Mouse (Mus musculus) bone marrow, adult 2 months (tissue): Measurements from ENCODE around the gene Abhd8. TPM values are rescaled to one million over a fixed set of nuclear protein-coding genes. Genes with fewer than 3 reads are reported as not detected.
"Not testable (repeated sequence)": the region's sequence is repeated elsewhere in the genome, so short reads cannot be mapped to it uniquely, and the experiment has no call there.

Experiments
- H3K27ac ChIP-seq: fragments of 200-500 bp; 2 replicates; pipeline ENCODE4 v1.5.1; 2012; ENCODE audit warnings: low read depth, mild to moderate bottlenecking, control low read depth, inconsistent platforms, low read length; ENCODE audit not compliant: control insufficient read depth, poor library complexity, insufficient read depth
- H3K4me1 ChIP-seq: fragments of 200-500 bp; 2 replicates; pipeline ENCODE4 v1.6.1; 2011; ENCODE audit warnings: low read length; ENCODE audit not compliant: control insufficient read depth, insufficient read depth
- H3K4me3 ChIP-seq: fragments of 200-500 bp; replicated peaks from 2 replicates; pipeline ENCODE3; 2011; ENCODE audit warnings: mild to moderate bottlenecking, low read depth, low read length, control low read depth; ENCODE audit not compliant: control insufficient read depth
- CTCF ChIP-seq: fragments of 200-500 bp; IDR thresholded peaks from 2 replicates; pipeline ENCODE4 v1.5.1; 2011; ENCODE audit warnings: low read length, control low read depth; ENCODE audit not compliant: control insufficient read depth, insufficient read depth
- POLR2A ChIP-seq: fragments of 200-500 bp; IDR thresholded peaks from 2 replicates; pipeline ENCODE4 v1.6.1; 2011; ENCODE audit warnings: low read depth, mild to moderate bottlenecking, control low read depth, low read length, borderline replicate concordance; ENCODE audit not compliant: control insufficient read depth
- whole genome bisulfite sequencing: fragments of 180-500 bp; shearing (Covaris S2); methylation state at CpG from one replicate; pipeline ENCODE4 v1.1.7; 2018; 5-methylcytosine and 5-hydroxymethylcytosine counted together
- polyA plus RNA-seq: library from polyadenylated mRNA; stranded (reverse); fragments of >200 nt; gene quantifications from 2 replicates; pipeline ENCODE4 v1.2.4, GENCODE M21; 2011; ENCODE audit warnings: low replicate concordance; ENCODE audit not compliant: missing spikeins, insufficient read depth, insufficient read length

Abhd8 gene
- polyA plus RNA-seq, 1 experiment: 9.1 TPM

DNA sequence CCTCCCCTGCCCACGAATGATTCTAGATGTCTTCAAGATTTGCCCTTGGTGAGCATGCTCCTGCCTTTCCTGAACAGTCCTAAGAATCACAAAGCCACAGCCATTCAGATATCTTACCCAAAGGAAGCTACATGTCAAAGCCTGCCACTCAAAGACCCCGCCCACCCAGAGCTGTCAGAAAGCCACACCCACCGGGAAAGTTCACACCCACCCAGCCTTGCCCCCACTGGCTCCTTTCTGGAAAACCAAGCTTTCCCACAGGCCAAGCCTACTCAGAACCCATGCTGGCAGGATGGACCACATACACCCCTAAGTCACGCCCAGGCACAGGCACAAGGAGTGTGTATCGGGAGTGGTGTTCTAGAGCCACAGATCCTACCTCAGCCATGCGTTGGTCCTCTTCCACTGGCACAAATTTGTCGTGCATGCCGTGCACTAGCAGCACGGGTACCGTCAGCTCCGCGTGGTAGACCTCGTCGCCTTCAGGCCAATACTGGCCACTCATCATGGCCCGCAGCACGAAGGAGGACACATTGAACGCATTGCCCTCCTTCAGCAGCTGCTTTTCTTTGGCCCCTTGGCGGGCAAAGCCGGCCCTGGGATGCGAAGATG lies 5.7 kb downstream of the Abhd8 start:
- Histone ChIP-seq H3K4me3 (no peak overlapping the region), H3K4me1 (no peaks in the 10 kb centered on the region; the same call in 1 of the 2 replicates), H3K27ac (no peak overlapping the region)
- WGBS: 87% methylated on average over 20 of the region's 20 CpGs
- TF ChIP-seq CTCF (no peak), POLR2A (no peak)

DNA sequence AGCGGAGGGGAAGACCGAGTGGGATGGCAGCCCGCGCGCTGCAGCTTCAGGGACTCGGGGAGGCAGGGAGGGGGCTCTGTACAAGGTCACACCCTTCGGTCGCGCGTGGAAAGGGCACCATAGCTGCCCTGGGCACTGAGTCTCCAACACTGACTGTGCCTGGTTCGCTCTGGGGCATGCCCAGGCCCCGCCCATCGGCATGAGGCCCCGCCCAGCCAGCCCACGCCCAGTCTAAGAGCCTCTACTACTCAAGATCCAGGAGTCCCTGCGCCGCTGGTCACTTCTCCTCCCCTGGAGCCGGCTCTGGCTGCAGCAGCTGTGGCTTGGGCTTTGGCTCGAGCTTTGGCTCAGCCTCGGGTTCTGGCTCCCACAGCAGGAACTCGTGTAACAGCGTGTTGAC lies 6.5 kb downstream of the Abhd8 start:
- Histone ChIP-seq H3K27ac (no peak overlapping the region), H3K4me3 (no peak overlapping the region), H3K4me1 (no peaks in the 10 kb centered on the region)
- WGBS: 82% methylated on average over 22 of the region's 22 CpGs
- TF ChIP-seq CTCF (no peak), POLR2A (no peak)

- no peak overlapping the region for H3K27ac ChIP-seq
- H3K4me1 ChIP-seq: no peaks in the 10 kb centered on the region
- no peak overlapping the region for H3K4me3 ChIP-seq
- WGBS: 76% methylated on average over 8 of the region's 8 CpGs
- TF ChIP-seq POLR2A (no peak), CTCF (no peak)
Measured at GRCm38 (mm10) chr8:71454668-71455067, 8.8 kb downstream of the Abhd8 start.

DNA sequence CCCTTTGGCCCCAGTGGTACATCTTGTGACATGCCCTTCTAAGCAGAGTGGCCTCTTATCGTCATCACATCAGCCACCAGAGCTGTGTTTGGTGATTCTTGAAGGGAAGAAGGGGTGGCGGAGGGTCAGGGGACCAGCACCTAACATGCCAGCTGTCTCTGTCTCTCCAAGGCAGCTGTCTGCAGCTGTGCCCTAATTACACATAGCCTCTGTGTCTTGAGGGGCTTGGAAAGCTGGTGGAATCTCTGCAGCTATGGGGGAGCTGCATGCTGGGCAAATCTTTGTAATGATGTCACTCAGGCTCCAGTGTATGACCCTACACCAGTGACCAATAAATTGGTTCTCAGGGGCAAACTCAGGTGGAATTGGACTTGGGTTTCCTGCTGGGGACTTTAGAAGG lies 10.8 kb downstream of the Abhd8 start:
- H3K27ac ChIP-seq: no peak overlapping the region
- H3K4me1 ChIP-seq: no peaks in the 10 kb centered on the region
- H3K4me3 ChIP-seq: no peak overlapping the region
- TF ChIP-seq POLR2A (no peak), CTCF (no peak)
- 69% methylated on average over 2 of the region's 2 CpGs for WGBS

DNA sequence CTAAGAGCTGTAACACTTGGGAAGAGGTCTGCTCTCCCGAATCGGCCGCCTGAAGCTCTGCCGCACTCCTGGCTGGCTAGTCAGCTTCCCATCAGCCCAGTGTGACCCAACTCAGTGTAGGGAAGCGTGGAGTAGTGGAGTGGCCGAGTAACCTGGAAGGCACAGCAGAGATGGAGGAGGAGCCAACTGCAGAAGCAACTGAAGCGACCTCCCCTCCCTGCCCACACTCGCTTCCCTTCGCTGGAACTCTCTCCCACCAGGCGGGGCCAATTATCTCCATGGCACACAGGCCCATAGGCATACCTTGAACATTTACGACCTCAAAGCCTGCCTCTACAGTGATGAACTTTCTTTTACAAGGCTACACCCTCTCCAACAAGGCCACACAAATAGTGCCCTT lies 11.7 kb downstream of the Abhd8 start:
- H3K27ac ChIP-seq: no peak overlapping the region
- H3K4me3 ChIP-seq: no peak overlapping the region
- TF ChIP-seq POLR2A: no peak
- TF ChIP-seq CTCF: no peak
- H3K4me1 ChIP-seq: no peaks in the 10 kb centered on the region
- 68% methylated on average over 11 of the region's 11 CpGs for WGBS

DNA sequence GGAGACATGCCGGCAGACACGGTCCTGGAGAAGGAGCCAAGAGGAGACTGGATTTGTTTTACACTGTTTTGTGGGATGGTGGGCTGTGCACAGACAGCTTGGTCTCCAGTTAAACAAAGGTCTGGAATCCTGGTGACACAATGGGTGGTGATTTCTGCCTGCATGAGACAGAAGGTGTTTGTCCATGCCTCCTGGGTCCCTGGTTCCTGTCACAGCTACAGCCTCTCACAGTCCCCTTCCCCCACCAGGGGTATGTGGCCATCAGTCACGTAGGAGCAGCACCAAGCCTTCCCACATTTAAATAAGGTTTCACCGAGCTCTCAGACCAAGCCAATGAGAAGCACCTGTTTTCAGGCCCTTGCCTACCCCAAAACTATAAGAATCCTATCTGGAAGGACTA lies 12.1 kb downstream of the Abhd8 start:
- Histone ChIP-seq H3K27ac (no peak overlapping the region), H3K4me1 (no peaks in the 10 kb centered on the region), H3K4me3 (no peak overlapping the region)
- TF ChIP-seq CTCF: no peak
- no peak for TF ChIP-seq POLR2A
- WGBS: 74% methylated on average over 4 of the region's 4 CpGs

DNA sequence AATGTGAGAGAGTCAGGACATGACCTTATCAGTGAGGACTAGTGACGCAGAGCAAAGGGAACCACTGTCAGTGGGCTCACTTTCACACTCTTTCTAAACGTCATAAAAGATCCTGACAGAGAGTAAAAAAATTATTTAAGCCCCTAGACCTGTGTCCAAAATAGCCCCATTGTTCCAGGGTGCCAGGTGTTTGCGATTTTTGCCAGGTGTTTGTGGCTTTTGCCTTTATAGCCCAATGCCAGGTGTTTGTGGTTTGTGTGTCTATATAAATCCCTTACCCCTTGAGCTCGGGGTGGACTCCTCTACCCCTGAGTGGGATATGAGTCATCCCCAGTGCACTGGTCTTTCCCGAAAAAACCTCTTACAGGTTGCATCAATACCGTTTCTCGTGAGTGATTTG lies 18.4 kb downstream of the Abhd8 start:
- 50% methylated on average over 7 of the region's 7 CpGs for WGBS
- Histone ChIP-seq H3K4me3 (no peak overlapping the region), H3K4me1 (no peaks in the 10 kb centered on the region)

DNA sequence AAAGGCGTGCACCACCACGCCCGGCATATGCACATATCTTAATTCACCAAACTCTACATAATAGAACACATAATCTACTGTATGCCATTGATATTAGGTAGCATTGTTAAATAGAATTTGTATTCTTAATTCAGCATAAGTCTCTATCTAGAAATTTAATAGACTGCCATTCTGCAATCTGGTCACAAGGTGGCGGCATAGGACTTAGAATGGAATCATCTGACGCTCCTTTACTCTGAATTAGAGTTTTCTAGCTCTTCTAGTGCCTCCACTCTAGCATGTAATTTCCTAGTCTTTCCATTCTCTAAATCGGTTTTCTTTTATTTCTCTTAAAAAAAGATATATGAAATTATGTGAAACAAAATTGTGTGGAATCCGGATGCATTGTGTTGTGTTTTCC lies 22.1 kb downstream of the Abhd8 start:
- WGBS: 1% methylated on average over 7 of the region's 7 CpGs
- Histone ChIP-seq H3K4me1 (no peaks in the 10 kb centered on the region), H3K4me3 (no peak overlapping the region), H3K27ac (no peak overlapping the region)
- no peak for TF ChIP-seq POLR2A
- peak; percentile 14; the same call in 1 of the 2 replicates for TF ChIP-seq CTCF

More for the DNA sequence above, 18.4 kb downstream of the Abhd8 start:
- no peak overlapping the region for H3K27ac ChIP-seq
- no peak for TF ChIP-seq CTCF
- TF ChIP-seq POLR2A: no peak

GRCm38 (mm10) chr8:71437041-71437440 lies 26.4 kb downstream of the Abhd8 start:
- H3K4me3 ChIP-seq: no peak overlapping the region
- TF ChIP-seq POLR2A (no peak), CTCF (no peak)
- no peaks in the 10 kb centered on the region for H3K4me1 ChIP-seq
- H3K27ac ChIP-seq: no peak overlapping the region
- WGBS: 48% methylated on average over 3 of the region's 3 CpGs

- not testable (repeated sequence) for H3K27ac ChIP-seq, H3K4me1 ChIP-seq, H3K4me3 ChIP-seq
- WGBS: 65% methylated on average over 1 of the region's 1 CpGs
Measured at GRCm38 (mm10) chr8:71432935-71433334, 30.5 kb downstream of the Abhd8 start.
